Mouse (Mus musculus): ENCODE results near the gene Nrip2. TPM values are rescaled to one million over a fixed set of nuclear protein-coding genes. Genes with fewer than 3 reads are reported as not detected.

Nrip2 gene
- polyA plus RNA-seq (2012; rRNA removed), result 52.2 and 59.6 TPM in 2 replicates

- Histone ChIP-seq H3K4me3 (replicated peaks; ENCODE audit: insufficient read depth, low read depth, low read length) (peak within 1 kb of the TSS; percentile 63), H3K27me3 (ENCODE audit: control insufficient read depth, insufficient read depth, low read length) (no peaks in the 10 kb centered on the region), H3K27ac (ENCODE audit: insufficient read depth, low read length) (peak within 1 kb of the TSS; percentile 63), H3K4me1 (ENCODE audit: control insufficient read depth, insufficient read depth, low read length) (peaks cover 4% of the 10 kb centered on the region; the same call in 1 of the 2 replicates)
- TF ChIP-seq POLR2A (IDR thresholded peaks at IDR 0.05; ENCODE audit: borderline replicate concordance, insufficient read depth, low read length) (no peak), CTCF (IDR thresholded peaks at IDR 0.05; ENCODE audit: borderline replicate concordance, insufficient read depth, low read depth, low read length) (no peak)
- DNase-seq, result no peak
- 19% methylated on average over 3 of the region's 3 CpGs for WGBS
Measured at GRCm38 (mm10) chr6:128398996-128399395, at the start of gene Nrip2. Gene Nrip2, plus strand, starts transcription at chr6:128399296.

- Histone ChIP-seq H3K27me3 (ENCODE audit: control insufficient read depth, insufficient read depth, low read length) (no peaks in the 10 kb centered on the region), H3K4me3 (replicated peaks; ENCODE audit: insufficient read depth, low read depth, low read length) (no peak overlapping the region), H3K27ac (ENCODE audit: insufficient read depth, low read length) (no peak overlapping the region), H3K4me1 (ENCODE audit: control insufficient read depth, insufficient read depth, low read length) (peaks cover 16% of the 10 kb centered on the region)
- peak in 1 of 2 experiments; percentile 45 for DNase-seq
- TF ChIP-seq POLR2A (IDR thresholded peaks at IDR 0.05; ENCODE audit: borderline replicate concordance, insufficient read depth, low read length), result no peak
- TF ChIP-seq CTCF (IDR thresholded peaks at IDR 0.05; ENCODE audit: borderline replicate concordance, insufficient read depth, low read depth, low read length), result no peak
- 15% methylated on average over 7 of the region's 7 CpGs for WGBS
Measured at GRCm38 (mm10) chr6:128349711-128350110, 49.4 kb upstream of the Nrip2 start.

- H3K4me1 ChIP-seq (ENCODE audit: control insufficient read depth, insufficient read depth, low read length), result peaks cover 9% of the 10 kb centered on the region; the same call in 1 of the 2 replicates
- WGBS, result 41% methylated on average over 3 of the region's 3 CpGs
- no peak for DNase-seq
- H3K4me3 ChIP-seq (replicated peaks; ENCODE audit: insufficient read depth, low read depth, low read length), result peak overlapping the region; percentile 20
- TF ChIP-seq CTCF (IDR thresholded peaks at IDR 0.05; ENCODE audit: borderline replicate concordance, insufficient read depth, low read depth, low read length) (no peak), POLR2A (IDR thresholded peaks at IDR 0.05; ENCODE audit: borderline replicate concordance, insufficient read depth, low read length) (no peak)
- H3K27ac ChIP-seq (ENCODE audit: insufficient read depth, low read length), result no peak overlapping the region
- H3K27me3 ChIP-seq (ENCODE audit: control insufficient read depth, insufficient read depth, low read length), result no peaks in the 10 kb centered on the region
Measured at GRCm38 (mm10) chr6:128354140-128354539, 45.0 kb upstream of the Nrip2 start.

- TF ChIP-seq CTCF (IDR thresholded peaks at IDR 0.05; ENCODE audit: borderline replicate concordance, insufficient read depth, low read depth, low read length) (no peak), POLR2A (IDR thresholded peaks at IDR 0.05; ENCODE audit: borderline replicate concordance, insufficient read depth, low read length) (no peak)
- peak in 1 of 2 experiments; percentile 64 for DNase-seq
- H3K4me1 ChIP-seq (ENCODE audit: control insufficient read depth, insufficient read depth, low read length), result 0 out of 2 replicates have a peak, but pooled peaks cover 3% of the 10 kb centered on the region
- peak overlapping the region; percentile 30 for H3K27ac ChIP-seq (ENCODE audit: insufficient read depth, low read length)
- WGBS, result under 1% methylated on average over 28 of the region's 28 CpGs
- H3K4me3 ChIP-seq (replicated peaks; ENCODE audit: insufficient read depth, low read depth, low read length), result peak overlapping the region; percentile 77
- H3K27me3 ChIP-seq (ENCODE audit: control insufficient read depth, insufficient read depth, low read length), result no peaks in the 10 kb centered on the region
Measured at GRCm38 (mm10) chr6:128355201-128355681, 43.9 kb upstream of the Nrip2 start.

GRCm38 (mm10) chr6:128355726-128356416 is 43.2 kb upstream of the Nrip2 start, which contains the start of gene Tulp3:
Gene Tulp3, minus strand, starts transcription at chr6:128355851.
- Histone ChIP-seq H3K27me3 (ENCODE audit: control insufficient read depth, insufficient read depth, low read length) (no peaks in the 10 kb centered on the region), H3K4me1 (ENCODE audit: control insufficient read depth, insufficient read depth, low read length) (0 out of 2 replicates have a peak, but pooled peaks cover 3% of the 10 kb centered on the region), H3K4me3 (replicated peaks; ENCODE audit: insufficient read depth, low read depth, low read length) (peak within 1 kb of the TSS; percentile 77), H3K27ac (ENCODE audit: insufficient read depth, low read length) (peak within 1 kb of the TSS; percentile 78)
- TF ChIP-seq CTCF (IDR thresholded peaks at IDR 0.05; ENCODE audit: borderline replicate concordance, insufficient read depth, low read depth, low read length) (no peak), POLR2A (IDR thresholded peaks at IDR 0.05; ENCODE audit: borderline replicate concordance, insufficient read depth, low read length) (peak; percentile 92)
- peak; percentile 98 to 99 for DNase-seq
- WGBS, result under 1% methylated on average over 42 of the region's 42 CpGs

GRCm38 (mm10) chr6:128358999-128359398 is 40.1 kb upstream of the Nrip2 start:
- 7% methylated on average over 2 of the region's 2 CpGs for WGBS
- Histone ChIP-seq H3K27me3 (ENCODE audit: control insufficient read depth, insufficient read depth, low read length) (no peaks in the 10 kb centered on the region), H3K4me3 (replicated peaks; ENCODE audit: insufficient read depth, low read depth, low read length) (no peak overlapping the region), H3K4me1 (ENCODE audit: control insufficient read depth, insufficient read depth, low read length) (peaks cover 3% of the 10 kb centered on the region; the same call in 1 of the 2 replicates), H3K27ac (ENCODE audit: insufficient read depth, low read length) (no peak overlapping the region)
- peak; percentile 64 to 76 for DNase-seq
- peak; percentile 82 for TF ChIP-seq CTCF (IDR thresholded peaks at IDR 0.05; ENCODE audit: borderline replicate concordance, insufficient read depth, low read depth, low read length)
- TF ChIP-seq POLR2A (IDR thresholded peaks at IDR 0.05; ENCODE audit: borderline replicate concordance, insufficient read depth, low read length), result no peak

- no peak overlapping the region for H3K27ac ChIP-seq (ENCODE audit: insufficient read depth, low read length)
- WGBS, result 22% methylated on average over 9 of the region's 9 CpGs
Measured at GRCm38 (mm10) chr6:128361901-128362300, 37.2 kb upstream of the Nrip2 start.

More at GRCm38 (mm10) chr6:128361901-128362300, 37.2 kb upstream of the Nrip2 start:
- Histone ChIP-seq H3K4me3 (replicated peaks; ENCODE audit: insufficient read depth, low read depth, low read length) (peak overlapping the region; percentile 59), H3K27me3 (ENCODE audit: control insufficient read depth, insufficient read depth, low read length) (no peaks in the 10 kb centered on the region), H3K4me1 (ENCODE audit: control insufficient read depth, insufficient read depth, low read length) (peaks cover 3% of the 10 kb centered on the region; the same call in 1 of the 2 replicates)
- no peak for TF ChIP-seq POLR2A (IDR thresholded peaks at IDR 0.05; ENCODE audit: borderline replicate concordance, insufficient read depth, low read length)
- TF ChIP-seq CTCF (IDR thresholded peaks at IDR 0.05; ENCODE audit: borderline replicate concordance, insufficient read depth, low read depth, low read length), result no peak
- DNase-seq, result no peak

Measured in cerebellum, adult 2 months (tissue).